Mouse (Mus musculus) limb, embryonic 11.5 days (tissue): ENCODE measurements around the gene Trp63. TPM values are rescaled to one million over a fixed set of nuclear protein-coding genes. Genes with fewer than 3 reads are reported as not detected.

Experiments
- ATAC-seq: fragments of 200-750 bp; cut with Nextera tagmentation; 2 replicates; pipeline ENCODE4 v1.8.0; 2017; ENCODE audit warnings: low read depth; ENCODE audit not compliant: insufficient number of reproducible peaks, low FRiP score, low TSS enrichment
- DNase-seq: peaks from one replicate; pipeline ENCODE4 v3.0.0-alpha.2; 2015; ENCODE audit warnings: low spot score
- H3K27ac ChIP-seq: fragments of 300-500 bp; sonication (generic); replicated peaks from 2 replicates; pipeline ENCODE4 v1.5.1; 2014; ENCODE audit warnings: low read depth, mild to moderate bottlenecking, low read length
- H3K27me3 ChIP-seq: fragments of 300-500 bp; sonication (generic); 2 replicates; pipeline ENCODE4 v1.6.1; 2014; ENCODE audit warnings: mild to moderate bottlenecking, low read length, mixed read lengths; ENCODE audit not compliant: control insufficient read depth, insufficient read depth
- H3K36me3 ChIP-seq: fragments of 300-500 bp; sonication (generic); 2 replicates; pipeline ENCODE4 v1.6.1; 2014; ENCODE audit warnings: mild to moderate bottlenecking, low read length, moderate library complexity, mixed read lengths; ENCODE audit not compliant: control insufficient read depth, insufficient read depth
- H3K4me1 ChIP-seq: fragments of 300-500 bp; sonication (generic); 2 replicates; pipeline ENCODE4 v1.6.1; 2014; ENCODE audit warnings: low read length, mixed read lengths; ENCODE audit not compliant: control insufficient read depth, insufficient read depth
- H3K4me2 ChIP-seq: fragments of 300-500 bp; sonication (generic); 2 replicates; pipeline ENCODE4 v1.6.1; 2014; ENCODE audit warnings: low read depth, mild to moderate bottlenecking, moderate library complexity; ENCODE audit not compliant: severe bottlenecking
- H3K4me3 ChIP-seq: fragments of 300-500 bp; sonication (generic); 2 replicates; pipeline ENCODE4 v1.5.1; 2014; ENCODE audit warnings: low read depth, low read length
- H3K9ac ChIP-seq: fragments of 300-500 bp; sonication (generic); 2 replicates; pipeline ENCODE4 v1.6.1; 2014; ENCODE audit warnings: mild to moderate bottlenecking, low read length
- H3K9me3 ChIP-seq: fragments of 300-500 bp; sonication (generic); 2 replicates; pipeline ENCODE4 v1.6.1; 2016; ENCODE audit warnings: low read length; ENCODE audit not compliant: control insufficient read depth
- WGBS: fragments of 180-500 bp; shearing (Covaris S2); extraction: QIAGEN DNeasy Blood & Tissue Kit; methylation state at CpG from one replicate; pipeline ENCODE4 v1.1.7; 2014; 5-methylcytosine and 5-hydroxymethylcytosine counted together
- polyA plus RNA-seq: library from polyadenylated mRNA; unstranded; fragments of >200 nt; fragmentation: Nextera tagmentation; extraction: Ambion mirVana; gene quantifications from 2 replicates; pipeline ENCODE4 v1.2.1, GENCODE M21; 2014

Gene Trp63
- polyA plus RNA-seq, 1 experiment from 2014 or later: 18.6 TPM

DNA sequence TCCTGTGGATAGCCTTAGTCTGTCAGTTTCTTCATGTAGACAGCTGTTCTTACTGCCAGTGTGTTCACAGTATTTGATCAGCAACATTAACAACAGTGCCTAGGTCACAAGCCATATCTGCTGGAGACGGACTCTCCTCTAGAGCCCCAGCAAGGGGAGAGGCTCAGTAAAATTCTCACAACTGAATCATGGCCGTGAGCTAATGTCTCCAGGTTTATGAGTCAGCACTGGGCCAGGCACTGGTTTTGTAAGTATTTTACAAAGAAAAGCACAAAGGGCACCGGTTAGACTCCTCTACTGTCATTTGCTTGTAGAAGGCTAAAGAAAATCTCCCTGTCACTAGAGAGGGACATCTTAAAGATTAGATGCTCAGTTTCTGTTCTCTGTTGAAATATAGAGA, 151.7 kb downstream of the Trp63 start:
- Histone ChIP-seq H3K4me1 (no peaks in the 10 kb centered on the region), H3K4me2 (no peak overlapping the region), H3K27ac (no peak overlapping the region), H3K27me3 (no peaks in the 10 kb centered on the region), H3K4me3 (no peak overlapping the region), H3K9me3 (no peaks in the 10 kb centered on the region), H3K36me3 (no peaks in the 10 kb centered on the region), H3K9ac (no peak overlapping the region)
- 73% methylated on average over 3 of the region's 3 CpGs for WGBS
- ATAC-seq: no peak
- DNase-seq: no peak

DNA sequence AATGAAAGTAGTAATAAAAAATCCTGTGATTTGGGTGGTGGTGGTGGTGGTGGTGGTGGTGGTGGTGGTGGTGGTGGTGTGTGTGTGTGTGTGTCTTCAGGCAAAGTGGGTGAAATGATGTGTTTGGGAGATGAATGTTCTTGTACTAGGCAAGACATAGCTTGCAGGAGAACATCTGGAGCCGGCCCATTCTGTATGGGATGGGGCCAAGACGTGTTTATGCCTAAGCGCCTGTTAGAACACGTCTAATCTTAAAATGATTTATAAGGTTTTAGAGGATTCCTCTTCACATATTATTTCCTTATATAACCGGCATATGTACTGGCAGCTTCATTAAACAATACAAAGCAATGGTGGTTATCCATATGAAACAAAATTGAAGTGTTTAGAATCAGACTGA, 152.2 kb downstream of the Trp63 start:
- Histone ChIP-seq H3K4me3 (no peak overlapping the region), H3K27ac (no peak overlapping the region), H3K4me2 (no peak overlapping the region), H3K9ac (no peak overlapping the region), H3K9me3 (no peaks in the 10 kb centered on the region), H3K36me3 (no peaks in the 10 kb centered on the region), H3K27me3 (no peaks in the 10 kb centered on the region), H3K4me1 (no peaks in the 10 kb centered on the region)
- 77% methylated on average over 5 of the region's 5 CpGs for WGBS
- DNase-seq (no peak), ATAC-seq (no peak)

DNA sequence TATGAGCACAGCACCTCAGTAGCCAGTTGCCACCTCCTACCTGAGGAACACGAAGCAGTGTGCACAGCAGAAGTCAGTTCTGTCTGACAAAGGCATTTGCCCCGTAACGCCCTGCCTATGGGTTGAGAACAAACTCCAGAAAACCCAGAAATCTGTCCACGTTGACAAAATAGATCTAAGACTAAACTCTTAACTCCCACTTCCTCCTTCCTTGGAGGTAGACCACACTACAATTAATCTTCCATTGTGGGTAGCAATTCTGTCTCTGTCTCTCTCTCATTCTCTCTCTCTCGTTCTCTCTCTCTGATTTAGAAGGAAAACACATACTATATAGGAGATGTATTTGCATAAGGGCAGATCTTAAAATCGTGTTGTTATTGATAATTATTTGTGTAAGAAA, 159.4 kb downstream of the Trp63 start:
- no peaks in the 10 kb centered on the region for H3K4me1 ChIP-seq
- DNase-seq (no peak), ATAC-seq (no peak)
- WGBS: 80% methylated on average over 6 of the region's 6 CpGs
- no peaks in the 10 kb centered on the region for H3K27me3 ChIP-seq
- H3K4me2 ChIP-seq: no peak overlapping the region
- H3K4me3 ChIP-seq: no peak overlapping the region
- no peaks in the 10 kb centered on the region for H3K9me3 ChIP-seq
- H3K36me3 ChIP-seq: no peaks in the 10 kb centered on the region
- H3K9ac ChIP-seq: no peak overlapping the region
- H3K27ac ChIP-seq: no peak overlapping the region

DNA sequence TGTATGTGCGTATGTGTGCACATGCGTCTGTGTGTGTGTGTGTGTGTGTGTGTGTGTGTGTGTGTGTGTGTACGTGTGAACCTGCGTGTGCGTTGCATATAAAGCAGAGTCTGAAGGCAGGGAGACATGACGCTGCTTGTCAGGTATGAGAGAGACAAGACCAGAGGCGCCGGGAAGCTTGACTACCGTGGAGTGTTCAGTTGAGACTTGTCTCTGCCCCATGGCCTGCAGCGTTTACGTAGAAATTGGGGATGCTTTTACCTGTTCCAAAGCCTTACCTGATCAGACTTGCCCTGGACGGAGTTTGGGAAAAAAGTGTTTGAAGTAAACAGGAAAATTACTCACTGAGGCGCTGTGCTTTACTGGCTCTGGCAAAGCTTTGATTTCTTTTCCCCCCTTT, 160.1 kb downstream of the Trp63 start:
- no peak overlapping the region for H3K4me3 ChIP-seq
- H3K9ac ChIP-seq: no peak overlapping the region
- ATAC-seq (no peak), DNase-seq (no peak)
- no peak overlapping the region for H3K27ac ChIP-seq
- no peak overlapping the region for H3K4me2 ChIP-seq
- no peaks in the 10 kb centered on the region for H3K4me1 ChIP-seq
- WGBS: 84% methylated on average over 13 of the region's 13 CpGs
- H3K9me3 ChIP-seq: no peaks in the 10 kb centered on the region
- no peaks in the 10 kb centered on the region for H3K36me3 ChIP-seq
- no peaks in the 10 kb centered on the region for H3K27me3 ChIP-seq

DNA sequence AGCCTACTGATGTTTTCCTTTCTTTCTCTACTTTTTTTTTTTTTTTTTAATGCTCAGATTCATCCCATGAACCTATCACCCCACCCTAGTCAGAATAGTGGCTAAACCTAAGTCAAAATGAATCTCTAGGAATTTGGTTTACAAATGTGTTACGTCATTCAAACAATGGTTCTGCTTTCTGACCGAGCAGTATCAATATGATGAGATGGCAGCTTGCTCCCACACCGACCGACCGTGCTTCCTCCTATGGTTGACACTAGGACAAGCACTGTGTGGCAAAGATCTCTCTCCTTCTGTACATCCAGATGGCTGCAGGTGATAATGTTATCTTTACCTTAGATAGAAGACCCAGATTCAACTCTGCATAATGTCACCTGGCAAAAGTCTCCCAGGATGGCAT, 163.0 kb downstream of the Trp63 start:
- WGBS: 93% methylated on average over 5 of the region's 5 CpGs
- Histone ChIP-seq H3K9ac (no peak overlapping the region), H3K4me3 (no peak overlapping the region), H3K27me3 (no peaks in the 10 kb centered on the region), H3K4me2 (no peak overlapping the region), H3K9me3 (no peaks in the 10 kb centered on the region), H3K4me1 (peaks cover 3% of the 10 kb centered on the region; the same call in 1 of the 2 replicates), H3K27ac (no peak overlapping the region), H3K36me3 (no peaks in the 10 kb centered on the region)
- ATAC-seq: no peak
- DNase-seq: no peak

DNA sequence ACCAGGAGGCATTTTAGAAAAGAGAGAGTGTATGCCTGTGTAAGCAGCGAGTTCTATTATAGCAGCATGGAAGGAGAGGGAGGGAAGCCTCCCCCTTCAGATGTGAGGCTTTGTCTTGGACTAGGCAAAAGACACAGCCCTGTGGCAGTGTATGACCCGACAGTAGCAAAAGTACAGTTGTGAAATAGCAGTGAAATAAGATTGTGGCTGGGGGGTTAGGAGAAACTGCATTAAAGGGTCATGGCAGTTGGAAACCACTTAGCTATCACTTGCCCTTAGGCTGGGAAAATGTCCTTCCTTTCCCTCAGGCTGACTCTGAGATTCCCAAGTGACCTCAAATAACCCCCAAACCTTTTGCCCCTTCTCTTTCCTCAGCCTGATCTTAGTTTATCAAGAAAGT, 164.9 kb downstream of the Trp63 start:
- H3K36me3 ChIP-seq: no peaks in the 10 kb centered on the region
- H3K9me3 ChIP-seq: no peaks in the 10 kb centered on the region
- H3K4me2 ChIP-seq: no peak overlapping the region
- DNase-seq: no peak
- H3K27me3 ChIP-seq: no peaks in the 10 kb centered on the region
- ATAC-seq: no peak
- no peak overlapping the region for H3K27ac ChIP-seq
- H3K4me3 ChIP-seq: no peak overlapping the region
- peaks cover 3% of the 10 kb centered on the region; the same call in 1 of the 2 replicates for H3K4me1 ChIP-seq
- WGBS: 74% methylated on average over 2 of the region's 2 CpGs
- H3K9ac ChIP-seq: no peak overlapping the region

DNA sequence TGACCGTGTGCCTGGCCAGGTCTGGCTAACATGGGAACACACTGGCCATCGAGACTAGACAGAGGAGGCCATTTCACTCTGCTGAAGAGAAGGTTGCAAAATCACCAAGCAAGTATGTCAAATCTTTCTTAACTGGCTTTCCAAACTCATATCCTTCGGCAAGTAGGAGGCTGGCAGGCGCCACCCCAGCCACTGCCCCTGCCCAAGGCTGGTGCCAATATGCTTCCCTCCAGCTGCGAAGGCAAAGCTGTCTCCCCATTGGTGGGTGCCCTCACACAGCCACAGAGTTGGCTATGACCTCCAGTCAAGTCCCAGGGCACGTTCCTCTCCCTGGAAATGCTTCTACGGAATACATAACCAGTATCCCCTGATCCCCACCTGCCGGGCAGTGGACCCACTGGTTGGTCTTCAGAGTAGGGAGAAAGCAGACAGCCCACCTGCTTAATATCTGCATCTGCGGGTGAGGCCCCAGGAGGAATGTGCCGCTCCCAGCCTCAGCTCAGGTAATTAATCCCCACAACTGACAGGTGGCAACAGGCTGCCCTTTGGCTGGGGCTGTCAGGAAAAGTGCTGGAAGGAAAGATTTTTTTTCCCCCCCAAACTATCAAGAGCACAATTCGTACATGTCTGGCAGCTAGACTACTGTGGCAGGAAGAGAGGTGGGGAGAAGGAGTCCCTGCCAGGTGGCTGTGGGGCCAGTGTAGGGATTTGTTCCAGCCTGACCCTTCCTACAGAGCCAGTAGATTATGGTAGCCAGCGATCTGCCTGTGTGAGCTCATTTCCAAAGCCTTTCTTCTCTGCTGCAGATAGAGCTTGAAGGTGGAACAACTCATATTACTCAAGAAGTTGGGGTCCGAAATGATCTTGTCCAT, 166.3 kb downstream of the Trp63 start:
- Histone ChIP-seq H3K27me3 (no peaks in the 10 kb centered on the region), H3K36me3 (no peaks in the 10 kb centered on the region), H3K9ac (no peak overlapping the region), H3K27ac (no peak overlapping the region), H3K4me2 (no peak overlapping the region), H3K4me3 (no peak overlapping the region), H3K9me3 (no peaks in the 10 kb centered on the region), H3K4me1 (peaks cover 3% of the 10 kb centered on the region; the same call in 1 of the 2 replicates)
- ATAC-seq (no peak), DNase-seq (peak; percentile 30)
- 63% methylated on average over 13 of the region's 13 CpGs for WGBS

DNA sequence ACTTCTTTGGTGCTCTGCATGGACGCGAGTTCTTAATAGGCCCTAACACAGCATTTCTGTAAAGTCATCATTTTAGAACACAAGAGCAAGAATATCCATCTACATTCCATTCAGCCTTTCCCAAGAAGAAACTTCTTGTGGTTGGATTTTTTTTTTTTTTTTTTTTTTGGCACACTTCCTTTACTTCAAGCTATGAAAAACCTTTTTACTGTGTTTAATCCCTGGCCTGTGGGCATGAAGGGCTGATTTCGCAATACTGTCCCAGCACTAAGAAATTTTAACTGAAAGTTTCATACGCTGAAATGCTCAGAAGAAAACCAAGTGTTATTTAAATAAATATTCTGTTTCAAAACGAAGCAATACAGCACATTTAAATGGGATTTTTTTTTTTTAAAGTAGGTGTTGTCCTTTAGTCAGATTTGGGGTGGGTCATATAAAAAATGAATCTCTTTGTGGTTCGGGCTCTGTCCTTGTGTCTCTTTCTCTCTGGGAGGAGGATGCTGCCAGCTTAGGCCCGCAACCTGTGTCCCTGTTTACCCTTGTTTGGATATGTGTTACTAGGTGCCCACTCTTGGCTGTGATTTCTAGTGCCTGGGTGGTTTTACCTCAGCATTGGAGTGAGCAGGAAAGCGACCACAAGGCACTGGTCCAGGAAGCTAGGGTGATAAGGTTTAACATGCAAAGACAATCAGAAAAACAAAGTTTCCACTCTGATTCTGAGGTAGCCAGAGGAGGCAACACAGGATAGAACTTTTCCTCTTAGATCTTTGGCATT, 177.4 kb downstream of the Trp63 start:
- Histone ChIP-seq H3K4me2 (no peak overlapping the region), H3K27ac (no peak overlapping the region), H3K27me3 (no peaks in the 10 kb centered on the region), H3K9me3 (no peaks in the 10 kb centered on the region), H3K4me3 (no peak overlapping the region), H3K4me1 (no peaks in the 10 kb centered on the region; the same call in 1 of the 2 replicates), H3K36me3 (no peaks in the 10 kb centered on the region), H3K9ac (no peak overlapping the region)
- ATAC-seq (no peak), DNase-seq (no peak)
- 90% methylated on average over 8 of the region's 8 CpGs for WGBS
